Mouse (Mus musculus) WW6 (cell line): ENCODE results near the gene Sorbs1.
A peak's percentile ranks its signal among the peaks of the same experiment; 100 is the strongest.
"Not testable (repeated sequence)": the region's sequence is repeated elsewhere in the genome, so short reads cannot be mapped to it uniquely, and the experiment has no call there.

ENCODE experiments used
- DNase-seq: peaks from one replicate; pipeline ENCODE4 v3.0.0-alpha.2; 2013; ENCODE audit warnings: low read depth, low spot score

The Sorbs1 gene

GRCm38 (mm10) chr19:40513632-40514078, at the start of gene Sorbs1:
Gene Sorbs1, minus strand, starts transcription at chr19:40513779.
- DNase-seq, result peak; percentile 85

DNA sequence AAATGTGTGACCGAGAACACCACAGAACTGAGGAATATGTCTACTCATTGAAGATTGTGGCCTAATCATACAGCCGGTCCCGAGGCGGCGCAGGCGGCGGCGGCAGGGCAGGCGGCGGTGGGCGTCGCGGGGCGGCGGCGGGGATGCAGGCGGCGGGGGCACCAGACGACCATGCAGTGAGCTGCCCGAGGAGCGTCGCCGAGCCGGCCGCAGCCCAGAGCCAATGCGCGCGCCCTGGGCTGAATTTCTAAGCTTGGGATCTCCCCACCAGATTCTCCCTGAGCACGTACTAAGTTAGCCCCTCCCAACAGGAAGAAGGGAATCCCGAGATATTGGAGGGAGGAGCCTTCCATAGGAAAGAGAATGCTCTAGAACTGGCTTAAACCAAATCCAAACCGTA, 47.9 kb upstream of the Sorbs1 start:
- DNase-seq, result not testable (repeated sequence)

DNA sequence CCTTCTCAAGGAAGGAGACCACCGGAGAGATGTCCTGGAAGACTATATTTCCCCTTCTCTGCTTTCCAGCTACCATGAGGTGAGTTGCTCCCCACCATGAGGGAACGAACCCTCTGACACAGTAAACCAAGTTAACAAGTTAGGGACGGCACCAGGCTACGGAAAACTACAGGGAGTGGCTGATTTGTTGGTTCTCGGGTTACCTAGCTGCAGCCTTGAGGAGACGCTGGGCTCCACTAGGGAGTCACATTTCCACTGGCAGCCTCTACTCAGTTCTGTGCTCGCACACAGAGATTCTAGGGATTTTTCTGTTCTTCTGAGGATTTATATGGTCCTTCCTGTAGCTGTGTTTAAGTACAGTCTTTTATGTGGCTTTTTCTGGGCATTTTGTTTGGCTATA, 42.5 kb upstream of the Sorbs1 start:
- no peak for DNase-seq

GRCm38 (mm10) chr19:40555136-40555535, 41.6 kb upstream of the Sorbs1 start:
- no peak for DNase-seq

GRCm38 (mm10) chr19:40554343-40554742, 40.8 kb upstream of the Sorbs1 start:
- no peak for DNase-seq

DNA sequence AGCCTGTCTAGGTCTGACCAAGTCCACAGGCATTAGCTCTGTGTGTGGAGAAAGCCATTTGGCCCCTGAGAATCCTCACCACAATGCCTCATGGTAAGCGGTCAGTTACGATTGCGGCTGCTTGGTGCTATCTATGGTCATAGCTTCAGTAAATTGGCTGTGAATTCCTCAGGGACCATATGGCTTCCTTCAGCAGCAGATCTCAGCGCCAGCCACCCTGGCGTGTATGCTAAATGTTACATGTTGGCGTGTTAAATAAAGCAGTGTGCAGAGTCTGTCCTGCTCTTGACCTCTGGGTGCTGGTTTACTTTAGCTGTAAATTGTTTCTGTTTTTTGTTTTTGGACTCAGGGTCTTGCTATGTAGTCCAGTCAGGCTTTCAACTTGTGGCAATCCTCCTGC, 40.3 kb upstream of the Sorbs1 start:
- no peak for DNase-seq

- DNase-seq, result no peak
Observed at GRCm38 (mm10) chr19:40553014-40553789, 39.6 kb upstream of the Sorbs1 start.

DNA sequence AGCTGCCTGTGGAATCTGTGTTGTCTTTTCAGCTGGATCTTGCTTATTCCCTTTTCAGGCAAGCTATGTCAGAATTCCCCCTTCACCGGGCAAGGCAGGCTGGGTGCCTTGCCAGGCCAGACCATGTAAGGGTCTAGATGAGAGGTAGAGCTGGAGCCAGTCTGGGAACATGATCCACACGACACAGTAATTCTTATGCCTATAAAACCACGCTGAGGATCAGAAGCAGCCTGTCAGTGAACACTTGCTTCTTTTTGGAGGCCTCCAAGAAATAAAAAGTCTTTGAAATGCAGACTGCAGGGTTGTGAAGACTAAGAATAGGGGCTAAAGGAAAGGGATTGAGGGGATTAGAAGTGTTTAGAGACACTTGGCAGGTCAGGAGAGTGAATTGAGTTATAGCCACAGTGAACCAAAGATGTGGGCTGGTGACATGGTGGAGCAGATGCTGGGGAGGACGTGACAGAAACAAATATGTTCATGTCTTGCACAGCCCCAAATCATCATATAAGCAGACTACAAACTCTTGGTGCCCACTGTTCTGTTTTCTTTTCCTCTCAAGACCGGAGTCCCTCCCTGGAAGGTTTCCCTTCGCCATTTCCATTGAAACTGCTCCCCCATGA, 36.0 kb upstream of the Sorbs1 start:
- no peak for DNase-seq

DNA sequence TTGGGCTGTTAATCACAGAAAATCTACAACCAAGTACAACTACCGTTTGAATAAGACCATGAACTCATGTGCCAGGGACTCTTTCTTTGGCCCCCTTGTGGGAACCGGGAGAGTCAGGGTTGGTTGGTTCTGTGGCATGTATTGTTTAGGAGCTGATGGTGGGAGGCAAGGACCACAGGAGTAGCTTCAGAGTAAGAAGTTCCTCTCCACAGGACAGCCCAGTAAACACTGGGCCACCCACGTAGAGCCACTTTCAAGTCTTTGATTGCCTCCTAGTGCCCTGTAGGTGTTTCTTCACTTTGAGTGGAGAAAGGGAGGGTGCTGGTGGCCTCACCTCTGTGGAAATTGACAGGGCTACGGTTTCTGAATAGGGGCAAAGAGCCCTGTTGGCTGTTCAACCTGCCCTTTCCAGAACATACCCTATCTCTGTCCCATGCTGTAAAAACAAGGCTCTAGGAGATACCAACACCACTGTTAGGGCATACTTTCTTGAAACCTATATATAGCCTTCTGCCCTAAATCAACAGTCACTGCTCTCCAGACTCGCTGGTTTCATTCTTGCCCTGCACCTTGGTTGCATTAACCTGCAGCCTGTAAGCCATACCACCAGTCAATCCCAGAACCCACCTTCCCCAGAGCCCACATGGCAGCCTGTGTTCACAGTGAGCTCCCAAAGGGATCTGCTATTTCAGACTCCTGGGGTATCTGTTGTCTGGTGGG, 35.4 kb upstream of the Sorbs1 start:
- no peak for DNase-seq

GRCm38 (mm10) chr19:40548386-40548785, 34.8 kb upstream of the Sorbs1 start:
- no peak for DNase-seq

DNA sequence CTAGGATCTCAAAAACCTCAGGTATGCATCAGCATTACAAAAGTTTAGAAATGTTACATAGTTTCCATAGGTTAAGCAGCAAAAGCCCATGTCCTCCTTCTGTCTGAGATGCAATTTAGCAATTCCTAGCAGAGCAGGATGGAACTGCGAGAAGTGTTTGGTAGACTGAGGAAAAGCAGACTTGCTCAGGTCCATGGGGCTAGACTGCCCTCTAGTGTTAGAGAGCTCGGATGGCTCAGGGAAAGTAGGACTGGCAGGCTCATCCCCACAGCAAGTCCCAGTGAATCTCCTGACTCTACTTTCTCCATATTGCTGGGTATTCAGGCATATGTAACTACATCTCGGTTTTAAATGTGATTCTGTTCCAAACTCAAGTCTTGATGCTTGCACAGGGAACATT, 31.3 kb upstream of the Sorbs1 start:
- DNase-seq, result peak; percentile 11

GRCm38 (mm10) chr19:40542776-40543175, 29.2 kb upstream of the Sorbs1 start:
- DNase-seq, result no peak

GRCm38 (mm10) chr19:40536526-40536925, 22.9 kb upstream of the Sorbs1 start:
- DNase-seq, result no peak

DNA sequence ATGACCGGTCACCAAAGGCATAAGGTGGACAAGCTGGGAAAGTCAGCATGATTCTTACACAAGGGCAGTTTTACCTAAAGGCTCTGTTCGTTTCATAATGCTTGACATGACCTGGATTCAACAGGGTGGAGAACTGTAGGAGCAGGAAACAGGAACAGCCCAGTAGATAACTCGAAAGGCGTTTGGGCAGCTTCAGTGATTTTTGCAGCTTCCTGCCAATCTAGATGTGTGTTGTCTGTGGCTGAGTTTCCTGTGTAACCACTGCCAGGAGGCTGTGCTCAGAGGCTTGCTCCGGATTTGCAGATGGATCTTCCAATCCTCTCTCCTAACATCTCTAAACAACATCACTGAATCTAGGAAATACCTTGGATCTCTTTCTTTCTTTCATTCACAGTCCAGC, 18.9 kb upstream of the Sorbs1 start:
- DNase-seq, result no peak

DNA sequence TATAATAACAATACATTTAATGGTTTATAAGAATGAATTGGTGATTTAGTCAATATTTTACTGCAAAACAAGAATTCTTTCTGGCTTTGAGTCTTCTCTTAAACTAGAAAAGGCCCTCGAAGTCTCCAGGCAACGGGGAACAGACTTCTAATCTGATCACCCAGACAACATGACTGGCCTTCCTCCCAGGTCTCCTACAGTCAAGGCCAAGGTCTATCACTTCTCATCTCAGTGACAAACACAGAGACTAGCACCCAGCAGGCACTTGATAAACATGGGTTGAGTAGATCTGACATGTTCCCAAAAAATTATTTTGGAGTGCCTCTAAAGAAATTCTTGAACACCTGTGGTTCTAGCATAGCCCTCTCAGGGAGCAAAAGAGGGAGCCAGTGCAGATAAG, 16.7 kb upstream of the Sorbs1 start:
- no peak for DNase-seq

- no peak for DNase-seq
Observed at GRCm38 (mm10) chr19:40528254-40528653, 14.7 kb upstream of the Sorbs1 start.

GRCm38 (mm10) chr19:40526367-40527014, 12.9 kb upstream of the Sorbs1 start:
- DNase-seq, result no peak

DNA sequence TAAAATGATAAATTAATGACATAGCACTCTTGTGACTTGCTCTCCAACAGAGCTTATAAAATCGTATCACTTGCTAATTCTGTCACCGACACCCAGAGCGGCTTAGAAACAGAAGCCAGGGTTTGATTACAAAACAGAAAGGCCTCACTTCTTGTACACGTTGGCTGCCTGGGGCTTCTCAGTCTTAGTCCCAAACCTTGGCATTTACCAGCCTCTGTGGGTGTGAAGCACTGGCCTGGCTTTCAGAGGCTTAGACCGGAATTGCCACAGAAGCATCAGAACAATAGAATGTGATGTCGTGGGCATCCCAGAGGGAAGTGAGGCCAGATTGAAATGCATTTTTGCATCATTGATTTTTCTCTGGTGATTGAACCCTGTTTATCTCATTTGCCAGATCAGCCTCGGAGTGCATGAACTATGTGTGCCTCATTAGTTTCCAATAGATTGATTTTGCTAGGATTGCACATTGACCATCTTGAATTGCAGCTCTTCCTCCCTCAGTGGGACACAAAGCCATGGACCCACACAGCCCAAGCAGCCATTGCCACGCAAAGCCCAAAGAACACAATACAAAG, 9.9 kb upstream of the Sorbs1 start:
- no peak for DNase-seq

GRCm38 (mm10) chr19:40520403-40520802, 6.8 kb upstream of the Sorbs1 start:
- DNase-seq, result no peak

GRCm38 (mm10) chr19:40518706-40519105, 5.1 kb upstream of the Sorbs1 start:
- DNase-seq, result no peak

- no peak for DNase-seq
Observed at GRCm38 (mm10) chr19:40515596-40515995, 2.0 kb upstream of the Sorbs1 start.

DNA sequence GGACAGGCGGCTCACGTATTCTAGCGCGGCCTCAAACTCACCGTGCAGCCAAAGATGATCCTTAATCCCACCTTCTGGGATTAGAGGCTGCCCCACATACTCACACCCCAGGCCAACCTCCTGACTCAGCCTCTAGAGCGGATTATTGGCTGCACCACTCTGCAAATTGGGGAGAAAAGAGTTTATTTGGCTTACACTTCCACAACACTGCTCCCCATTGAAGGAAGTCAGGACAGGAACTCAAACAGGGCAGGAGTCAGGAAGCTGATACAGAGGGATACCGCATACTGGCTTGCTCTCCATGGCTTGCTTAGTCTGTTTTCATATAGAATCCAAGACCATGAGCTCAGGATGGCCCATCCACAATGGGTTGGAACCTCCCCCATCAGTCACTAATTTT, 797 bp upstream of the Sorbs1 start:
- no peak for DNase-seq
